Mouse (Mus musculus) adrenal gland, adult 8-10 months (tissue): ENCODE results near the gene Sun5. TPM values are rescaled to one million over a fixed set of nuclear protein-coding genes. Genes with fewer than 3 reads are reported as not detected.
A peak's percentile ranks its signal among the peaks of the same experiment; 100 is the strongest.

Source experiments
- DNase-seq: peaks from one replicate; pipeline ENCODE4 v3.0.0; 2022
- total RNA-seq, 4 experiments: library from RNA; stranded (reverse); gene quantifications; 2 replicates each; pipeline ENCODE4 v1.2.4; 2022

Gene Sun5
- total RNA-seq, 4 experiments from 2014 or later: not detected

DNA sequence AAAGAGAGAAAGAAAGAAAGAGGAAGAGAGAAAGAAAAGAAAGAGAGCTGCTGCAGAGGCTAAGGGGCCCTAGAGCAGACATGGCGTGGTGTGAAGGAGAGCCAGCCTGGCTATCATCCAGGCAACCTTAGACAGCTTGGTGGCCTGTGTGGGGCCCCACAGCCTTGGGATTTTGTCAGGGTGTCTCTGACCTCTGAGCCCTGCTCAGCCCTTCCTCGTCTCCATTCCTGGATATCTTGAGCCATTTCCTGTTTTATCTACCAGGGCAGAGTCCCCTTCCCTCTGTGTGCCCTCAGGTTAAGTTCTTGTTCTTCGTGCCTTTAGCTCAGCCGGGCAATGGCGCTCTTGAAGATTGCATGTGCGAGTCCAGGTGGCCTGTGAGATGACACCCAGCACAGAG, 62.0 kb downstream of the Sun5 start:
- no peak for DNase-seq

DNA sequence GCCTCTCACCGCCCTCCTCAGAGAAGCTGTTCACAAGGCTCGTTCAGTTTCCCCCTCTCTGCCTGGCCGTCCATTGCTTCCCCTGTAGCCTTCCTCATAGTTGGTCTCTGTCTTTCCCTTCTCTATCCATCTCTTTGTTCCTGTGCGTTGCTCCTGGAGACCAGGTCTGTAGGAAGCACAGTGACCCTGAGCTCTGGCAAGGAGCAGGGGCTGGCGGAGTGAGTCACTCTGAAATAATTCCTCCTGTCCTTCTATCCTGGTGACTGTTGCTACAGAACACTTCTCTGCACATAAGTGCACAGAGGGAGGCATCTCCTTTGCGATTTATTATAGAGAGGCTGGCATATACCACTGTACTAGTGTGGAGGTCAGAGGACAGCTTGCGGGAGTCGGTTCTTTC, 62.7 kb downstream of the Sun5 start:
- peak; percentile 70 for DNase-seq

- peak; percentile 58 for DNase-seq
Measured at GRCm38 (mm10) chr2:153807464-153807863, 63.4 kb downstream of the Sun5 start.

Other genes with a start within 250 kb of the Sun5 start
- 10 to 100 TPM; 39.0 to 48.0 (median 45.0) TPM for gene Commd7, start 238.3 kb downstream of the Sun5 start, total RNA-seq
- gene Dnmt3b, start 221.6 kb downstream of the Sun5 start, total RNA-seq: 1 to 10 TPM; 2.1 to 3.9 (median 2.8) TPM
- gene Dnmt3c, start 174.4 kb downstream of the Sun5 start, total RNA-seq: not detected
- 100 to 1,000 TPM in 3 of 4 experiments, 10 to 100 TPM in 1; 72.9 to 117 (median 101) TPM for gene Mapre1, start 129.8 kb downstream of the Sun5 start, total RNA-seq
- under 1 TPM; 0.12 to 0.80 (median 0.63) TPM for gene Efcab8, start 91.2 kb downstream of the Sun5 start, total RNA-seq
- under 1 TPM in 1 of 4 experiments, not detected in 3; 0.17 TPM for gene Bpifb2, start 4.0 kb upstream of the Sun5 start, total RNA-seq
- 1 to 10 TPM in 2 of 4 experiments, under 1 TPM in 1, not detected in 1; 0.30 to 6.2 (median 4.9) TPM for gene Bpifb6, start 29.3 kb upstream of the Sun5 start, total RNA-seq
- not detected for gene Bpifb3, start 47.1 kb upstream of the Sun5 start, total RNA-seq
- under 1 TPM in 2 of 4 experiments, not detected in 2; 0.44 to 0.59 TPM for gene Bpifb4, start 67.1 kb upstream of the Sun5 start, total RNA-seq
- gene Bpifa6, start 103.9 kb upstream of the Sun5 start, total RNA-seq: under 1 TPM in 1 of 4 experiments, not detected in 3; 0.17 TPM
- gene Bpifa2, start 137.2 kb upstream of the Sun5 start, total RNA-seq: 1 to 10 TPM in 1 of 4 experiments, under 1 TPM in 3; 0.37 to 1.0 (median 0.67) TPM